Mouse (Mus musculus) cerebral cortex, adult 2 months (tissue): ENCODE measurements around the gene Mrpl50.

ENCODE experiments used
- WGBS: fragments of 180-500 bp; shearing (Covaris S2); methylation state at CpG from one replicate; pipeline ENCODE4 v1.1.7; 2018; 5-methylcytosine and 5-hydroxymethylcytosine counted together

The Mrpl50 gene

GRCm38 (mm10) chr4:49509183-49509582, 11.7 kb downstream of the Mrpl50 start:
- WGBS = 89% methylated on average over 2 of the region's 2 CpGs

GRCm38 (mm10) chr4:49506386-49506785, 14.5 kb downstream of the Mrpl50 start, which contains the start of gene Baat:
Gene Baat, minus strand, starts transcription at chr4:49506557.
- 85% methylated on average over 3 of the region's 3 CpGs for WGBS

GRCm38 (mm10) chr4:49503563-49503962, 17.3 kb downstream of the Mrpl50 start:
- 90% methylated on average over 1 of the region's 1 CpGs for WGBS

- 92% methylated on average over 3 of the region's 3 CpGs for WGBS
Observed at GRCm38 (mm10) chr4:49485934-49486650, 34.8 kb downstream of the Mrpl50 start.

- WGBS = 80% methylated on average over 3 of the region's 3 CpGs
Observed at GRCm38 (mm10) chr4:49480896-49481295, 40.0 kb downstream of the Mrpl50 start.

GRCm38 (mm10) chr4:49480104-49480760, 40.7 kb downstream of the Mrpl50 start:
- WGBS = 53% methylated on average over 21 of the region's 21 CpGs

GRCm38 (mm10) chr4:49479035-49479434, 41.9 kb downstream of the Mrpl50 start:
- 59% methylated on average over 2 of the region's 2 CpGs for WGBS

- 24% methylated on average over 19 of the region's 19 CpGs for WGBS
Observed at GRCm38 (mm10) chr4:49478118-49478877, 42.6 kb downstream of the Mrpl50 start.

- 44% methylated on average over 3 of the region's 3 CpGs for WGBS
Observed at GRCm38 (mm10) chr4:49473435-49474100, 47.3 kb downstream of the Mrpl50 start, which contains the start of gene Acnat1. Gene Acnat1, minus strand, starts transcription at chr4:49473912.

- WGBS = 94% methylated on average over 3 of the region's 3 CpGs
Observed at GRCm38 (mm10) chr4:49469435-49470151, 51.3 kb downstream of the Mrpl50 start.

- 91% methylated on average over 6 of the region's 6 CpGs for WGBS
Observed at GRCm38 (mm10) chr4:49467360-49467759, 53.5 kb downstream of the Mrpl50 start.
